Mouse (Mus musculus) limb, embryonic 10.5 days (tissue): ENCODE measurements around the gene Kctd7. TPM values are rescaled to one million over a fixed set of nuclear protein-coding genes. Genes with fewer than 3 reads are reported as not detected.

ENCODE experiments used
- DNase-seq: peaks from one replicate; pipeline ENCODE4 v3.0.0-alpha.2; 2017; ENCODE audit warnings: low spot score
- H3K27ac ChIP-seq: fragments of 300-500 bp; sonication (generic); 2 replicates; pipeline ENCODE4 v1.5.1; 2016; ENCODE audit warnings: mild to moderate bottlenecking
- H3K27me3 ChIP-seq: fragments of 300-500 bp; sonication (generic); 2 replicates; pipeline ENCODE4 v1.6.1; 2016; ENCODE audit warnings: low read depth, mild to moderate bottlenecking; ENCODE audit not compliant: poor library complexity, severe bottlenecking
- H3K36me3 ChIP-seq: fragments of 300-500 bp; sonication (generic); 2 replicates; pipeline ENCODE4 v1.6.1; 2016; ENCODE audit warnings: mild to moderate bottlenecking, moderate library complexity
- H3K4me1 ChIP-seq: fragments of 300-500 bp; sonication (generic); 2 replicates; pipeline ENCODE4 v1.6.1; 2016
- H3K4me3 ChIP-seq: fragments of 300-500 bp; sonication (generic); 2 replicates; pipeline ENCODE4 v1.5.1; 2016; ENCODE audit warnings: mild to moderate bottlenecking, moderate library complexity
- H3K9me3 ChIP-seq: fragments of 300-500 bp; sonication (generic); replicated peaks from 2 replicates; pipeline ENCODE4 v1.6.1; 2016; ENCODE audit warnings: mild to moderate bottlenecking
- WGBS: fragments of 180-500 bp; shearing (Covaris S2); methylation state at CpG from one replicate; pipeline ENCODE4 v1.1.7; 2016; 5-methylcytosine and 5-hydroxymethylcytosine counted together
- polyA plus RNA-seq: library from polyadenylated mRNA; unstranded; fragments of >200 nt; fragmentation: Nextera tagmentation; extraction: Ambion mirVana; gene quantifications from 2 replicates; pipeline ENCODE4 v1.2.1, GENCODE M21; 2016

Gene Kctd7
- polyA plus RNA-seq, 1 experiment from 2014 or later = 4.7 TPM

- Histone ChIP-seq H3K27ac (no peak overlapping the region), H3K9me3 (no peaks in the 10 kb centered on the region), H3K4me3 (no peak overlapping the region), H3K27me3 (no peaks in the 10 kb centered on the region), H3K4me1 (no peaks in the 10 kb centered on the region), H3K36me3 (0 out of 2 replicates have a peak, but pooled peaks cover 2% of the 10 kb centered on the region)
- 90% methylated on average over 3 of the region's 3 CpGs for WGBS
- DNase-seq = no peak
Measured at GRCm38 (mm10) chr5:130182541-130182821, 37.8 kb downstream of the Kctd7 start.

DNA sequence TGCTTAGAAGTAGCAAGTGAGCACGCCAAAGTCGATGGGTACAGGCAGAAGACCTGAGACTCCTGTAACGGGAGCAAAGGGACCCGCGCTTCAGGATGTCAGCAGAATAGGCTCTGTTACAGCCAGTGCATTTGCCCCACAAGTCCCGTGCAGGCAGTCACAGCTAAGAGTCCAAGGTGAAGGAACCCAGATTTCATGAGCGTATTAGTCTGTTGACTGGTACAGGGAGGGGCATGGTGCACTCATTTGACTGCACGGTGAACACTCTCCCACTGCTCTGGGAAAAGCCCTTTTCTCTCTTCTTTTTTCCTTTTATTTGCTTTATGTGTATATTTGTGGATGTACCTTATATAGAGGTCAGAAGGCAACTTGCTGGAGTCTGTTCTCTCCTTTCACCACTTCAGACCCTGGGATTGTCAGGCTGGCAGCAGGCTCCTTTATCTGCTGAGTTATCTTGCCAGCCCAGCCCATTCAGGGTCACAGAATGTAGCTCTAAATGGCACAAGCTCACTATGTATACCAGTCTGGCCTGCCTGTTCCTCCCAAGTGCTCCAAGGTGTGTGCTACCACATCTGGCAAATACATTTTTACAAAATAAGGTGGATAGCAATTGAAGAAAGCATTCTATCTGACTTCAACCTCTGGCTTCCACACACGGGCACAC lies 39.7 kb downstream of the Kctd7 start:
- Histone ChIP-seq H3K9me3 (no peaks in the 10 kb centered on the region), H3K4me3 (no peak overlapping the region), H3K4me1 (no peaks in the 10 kb centered on the region), H3K27ac (no peak overlapping the region), H3K36me3 (peaks cover 18% of the 10 kb centered on the region), H3K27me3 (no peaks in the 10 kb centered on the region)
- no peak for DNase-seq
- 84% methylated on average over 9 of the region's 9 CpGs for WGBS

DNA sequence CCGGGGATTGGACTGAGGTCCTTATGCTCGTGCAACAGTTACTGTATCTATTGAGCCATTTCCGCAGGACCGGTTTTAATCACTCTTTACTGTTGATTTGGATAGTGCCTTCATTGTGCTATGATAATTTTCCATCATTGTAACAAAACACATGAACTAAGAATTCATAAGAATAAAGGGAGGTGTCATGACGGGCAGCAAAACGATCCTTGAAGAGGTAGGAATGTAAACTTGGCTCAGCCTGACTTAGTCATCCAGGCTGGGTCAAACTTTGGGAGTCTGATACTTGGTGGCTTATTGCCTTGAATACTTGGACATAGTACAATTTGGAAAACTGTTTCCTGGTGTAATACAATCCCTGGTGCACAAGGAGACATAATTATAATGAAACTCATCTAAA lies 40.7 kb downstream of the Kctd7 start:
- no peak overlapping the region for H3K27ac ChIP-seq
- no peaks in the 10 kb centered on the region for H3K27me3 ChIP-seq
- 90% methylated on average over 6 of the region's 6 CpGs for WGBS
- peaks cover 28% of the 10 kb centered on the region for H3K36me3 ChIP-seq
- no peak for DNase-seq
- H3K9me3 ChIP-seq = no peaks in the 10 kb centered on the region
- no peaks in the 10 kb centered on the region for H3K4me1 ChIP-seq
- H3K4me3 ChIP-seq = no peak overlapping the region

DNA sequence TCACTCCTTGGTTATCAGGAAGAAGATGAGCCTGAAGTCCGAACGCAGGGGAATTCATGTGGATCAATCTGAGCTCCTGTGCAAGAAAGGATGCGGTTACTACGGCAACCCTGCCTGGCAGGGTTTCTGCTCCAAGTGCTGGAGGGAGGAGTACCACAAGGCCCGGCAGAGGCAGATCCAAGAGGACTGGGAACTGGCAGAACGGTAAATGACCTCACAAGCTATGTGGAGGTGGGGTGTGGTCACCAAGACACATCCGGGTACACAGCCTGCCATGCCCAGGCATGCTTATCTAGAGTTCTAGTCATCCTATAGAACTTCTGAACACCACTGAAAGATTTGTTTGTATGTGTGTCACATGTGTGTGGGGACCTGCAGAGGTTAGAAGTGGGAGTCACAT lies 42.7 kb downstream of the Kctd7 start:
- Histone ChIP-seq H3K9me3 (no peaks in the 10 kb centered on the region), H3K27ac (no peak overlapping the region), H3K4me1 (no peaks in the 10 kb centered on the region), H3K27me3 (no peaks in the 10 kb centered on the region), H3K4me3 (no peak overlapping the region), H3K36me3 (peaks cover 49% of the 10 kb centered on the region)
- WGBS = 79% methylated on average over 7 of the region's 7 CpGs
- DNase-seq = no peak

GRCm38 (mm10) chr5:130190909-130191308 lies 46.2 kb downstream of the Kctd7 start:
- DNase-seq = no peak
- Histone ChIP-seq H3K27ac (no peak overlapping the region), H3K4me1 (no peaks in the 10 kb centered on the region), H3K27me3 (no peaks in the 10 kb centered on the region), H3K4me3 (no peak overlapping the region), H3K36me3 (peaks cover 75% of the 10 kb centered on the region), H3K9me3 (no peaks in the 10 kb centered on the region)
- WGBS = 92% methylated on average over 6 of the region's 6 CpGs

DNA sequence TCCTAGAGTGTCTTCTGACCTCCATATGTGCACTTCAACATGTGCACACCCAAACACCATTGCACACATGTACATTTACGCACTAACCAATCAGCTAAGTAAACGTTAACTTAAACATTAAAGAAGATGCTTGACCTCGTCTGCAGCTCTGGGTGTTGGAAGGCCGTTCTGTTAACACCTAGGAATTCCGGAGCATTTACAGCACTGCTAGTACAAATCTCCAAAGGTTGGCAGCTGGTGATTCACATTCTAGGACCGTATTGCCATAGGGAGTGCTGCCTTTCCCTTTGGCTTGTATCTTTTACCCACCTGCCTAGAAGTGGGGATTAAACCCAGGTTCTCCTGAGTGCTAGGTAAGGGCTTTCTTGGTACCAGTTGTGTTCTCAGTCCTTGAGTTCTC lies 47.2 kb downstream of the Kctd7 start:
- Histone ChIP-seq H3K27me3 (no peaks in the 10 kb centered on the region), H3K4me1 (no peaks in the 10 kb centered on the region), H3K4me3 (no peak overlapping the region), H3K36me3 (peaks cover 75% of the 10 kb centered on the region), H3K9me3 (no peaks in the 10 kb centered on the region), H3K27ac (no peak overlapping the region)
- DNase-seq = no peak
- 87% methylated on average over 6 of the region's 6 CpGs for WGBS

DNA sequence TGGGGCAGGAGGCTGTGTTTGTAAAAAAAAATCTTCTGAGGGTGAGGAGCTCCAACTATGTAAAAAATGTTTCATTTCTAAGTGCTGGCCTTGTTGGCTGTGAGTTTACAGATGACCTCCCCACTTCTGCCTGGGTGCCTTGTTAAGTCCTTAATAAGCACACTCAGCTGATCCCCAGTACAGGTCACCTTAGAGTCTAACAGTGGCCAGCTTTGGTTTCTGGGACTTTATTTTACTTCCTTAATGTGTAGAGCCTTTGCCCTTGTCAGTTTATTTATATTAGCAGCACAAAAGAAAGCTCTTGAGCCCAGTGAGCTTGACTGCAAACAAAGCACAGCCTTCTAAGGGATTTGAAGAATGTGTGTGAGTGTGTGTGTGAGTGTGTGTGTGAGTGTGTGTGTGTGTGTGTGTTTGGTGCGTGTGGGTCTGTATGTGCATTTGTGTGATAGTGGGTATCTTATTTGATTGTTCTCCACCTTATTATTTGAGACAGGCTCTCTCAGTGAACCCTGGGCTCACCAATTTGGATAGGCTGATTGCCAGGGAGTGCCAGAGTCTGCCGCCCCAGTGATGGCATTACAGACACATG lies 47.8 kb downstream of the Kctd7 start:
- Histone ChIP-seq H3K4me1 (no peaks in the 10 kb centered on the region), H3K27me3 (no peaks in the 10 kb centered on the region), H3K4me3 (no peak overlapping the region), H3K27ac (no peak overlapping the region), H3K36me3 (peaks cover 77% of the 10 kb centered on the region), H3K9me3 (no peaks in the 10 kb centered on the region)
- DNase-seq = no peak
- WGBS = 83% methylated on average over 2 of the region's 2 CpGs

DNA sequence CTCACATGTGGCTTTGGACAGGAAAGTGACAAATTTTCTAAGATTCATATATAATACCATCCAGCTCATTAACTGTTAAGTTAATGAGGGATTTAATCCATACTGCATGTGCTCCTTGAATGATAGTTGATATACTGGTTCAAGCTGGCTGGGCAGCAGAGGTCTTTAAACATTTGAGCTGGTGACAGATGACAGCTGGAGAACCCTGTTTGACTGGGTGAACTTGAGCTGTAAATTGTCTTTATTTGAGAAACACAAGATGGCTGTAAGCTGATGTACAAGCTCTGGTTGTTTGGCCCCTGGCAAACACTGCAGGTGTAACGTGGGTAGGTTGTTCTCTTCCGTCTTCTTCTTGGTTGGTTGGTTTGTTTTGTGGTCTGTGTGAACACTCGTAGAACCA lies 49.1 kb downstream of the Kctd7 start:
- H3K9me3 ChIP-seq = no peaks in the 10 kb centered on the region
- 86% methylated on average over 3 of the region's 3 CpGs for WGBS
- no peak overlapping the region for H3K27ac ChIP-seq
- H3K4me3 ChIP-seq = no peak overlapping the region
- H3K4me1 ChIP-seq = no peaks in the 10 kb centered on the region
- no peaks in the 10 kb centered on the region for H3K27me3 ChIP-seq
- no peak for DNase-seq
- H3K36me3 ChIP-seq = peaks cover 79% of the 10 kb centered on the region

DNA sequence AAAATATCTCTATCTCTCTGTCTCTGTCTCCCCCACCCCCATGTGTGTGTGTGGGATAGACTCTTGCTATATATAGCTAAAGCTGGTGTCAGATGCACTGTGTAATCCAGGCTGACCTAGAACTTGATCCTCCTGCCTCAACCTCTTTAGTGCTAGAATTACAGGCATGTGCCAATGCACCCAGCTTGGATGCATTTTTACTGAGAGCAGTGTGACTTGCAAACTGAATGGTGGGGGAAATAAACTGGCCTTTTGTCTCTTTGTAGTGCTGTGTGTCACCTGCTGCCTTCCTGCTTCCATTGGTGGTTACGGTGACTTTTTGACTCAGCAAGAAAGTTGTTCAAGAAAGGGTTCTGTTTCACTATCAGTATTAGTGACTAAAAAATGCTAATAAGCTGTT lies 51.6 kb downstream of the Kctd7 start:
- WGBS = 100% methylated on average over 1 of the region's 1 CpGs
- Histone ChIP-seq H3K27me3 (no peaks in the 10 kb centered on the region), H3K4me3 (no peak overlapping the region), H3K36me3 (peaks cover 78% of the 10 kb centered on the region), H3K27ac (no peak overlapping the region), H3K4me1 (no peaks in the 10 kb centered on the region), H3K9me3 (no peaks in the 10 kb centered on the region)
- no peak for DNase-seq

DNA sequence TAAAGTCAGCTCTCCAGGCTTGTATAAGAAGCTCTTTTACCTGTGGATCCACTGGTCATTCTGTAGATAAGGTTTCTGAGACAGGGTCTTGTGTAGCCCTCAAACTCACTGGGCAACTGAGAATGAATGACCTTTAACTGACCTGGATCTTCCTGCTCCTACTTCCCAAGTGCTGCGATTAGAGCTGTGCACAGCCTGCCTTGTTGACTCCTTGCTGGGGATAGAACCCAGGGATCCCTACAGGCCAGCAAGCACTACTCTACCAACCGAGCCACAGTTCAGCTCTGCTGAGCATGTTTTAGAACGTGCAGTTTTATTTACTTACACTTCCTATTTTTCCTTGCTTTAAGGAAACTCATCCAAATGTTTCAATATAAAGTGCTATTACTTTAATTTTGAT lies 52.8 kb downstream of the Kctd7 start:
- no peaks in the 10 kb centered on the region for H3K27me3 ChIP-seq
- H3K36me3 ChIP-seq = peaks cover 76% of the 10 kb centered on the region
- no peak overlapping the region for H3K27ac ChIP-seq
- no peaks in the 10 kb centered on the region for H3K9me3 ChIP-seq
- DNase-seq = no peak
- 89% methylated on average over 3 of the region's 3 CpGs for WGBS
- H3K4me3 ChIP-seq = no peak overlapping the region
- H3K4me1 ChIP-seq = no peaks in the 10 kb centered on the region

GRCm38 (mm10) chr5:130197981-130198380 lies 53.3 kb downstream of the Kctd7 start:
- H3K27me3 ChIP-seq = no peaks in the 10 kb centered on the region
- no peak overlapping the region for H3K4me3 ChIP-seq
- no peaks in the 10 kb centered on the region for H3K9me3 ChIP-seq
- WGBS = 93% methylated on average over 7 of the region's 7 CpGs
- H3K4me1 ChIP-seq = no peaks in the 10 kb centered on the region
- H3K27ac ChIP-seq = no peak overlapping the region
- no peak for DNase-seq
- peaks cover 76% of the 10 kb centered on the region for H3K36me3 ChIP-seq

- no peak for DNase-seq
- 92% methylated on average over 10 of the region's 10 CpGs for WGBS
- Histone ChIP-seq H3K4me1 (no peaks in the 10 kb centered on the region), H3K27me3 (no peaks in the 10 kb centered on the region), H3K36me3 (peaks cover 71% of the 10 kb centered on the region), H3K27ac (no peak overlapping the region), H3K9me3 (no peaks in the 10 kb centered on the region), H3K4me3 (no peak overlapping the region)
Measured at GRCm38 (mm10) chr5:130200233-130201029, 55.8 kb downstream of the Kctd7 start.

- H3K36me3 ChIP-seq = peaks cover 81% of the 10 kb centered on the region
- H3K9me3 ChIP-seq = no peaks in the 10 kb centered on the region
- DNase-seq = no peak
- WGBS = 87% methylated on average over 4 of the region's 4 CpGs
- no peak overlapping the region for H3K4me3 ChIP-seq
- no peak overlapping the region for H3K27ac ChIP-seq
- H3K27me3 ChIP-seq = no peaks in the 10 kb centered on the region
- no peaks in the 10 kb centered on the region for H3K4me1 ChIP-seq
Measured at GRCm38 (mm10) chr5:130203948-130204347, 59.3 kb downstream of the Kctd7 start.
